Comparison of ENCODE assay signal across 17 mouse cellular contexts in the genomic region with DNA sequence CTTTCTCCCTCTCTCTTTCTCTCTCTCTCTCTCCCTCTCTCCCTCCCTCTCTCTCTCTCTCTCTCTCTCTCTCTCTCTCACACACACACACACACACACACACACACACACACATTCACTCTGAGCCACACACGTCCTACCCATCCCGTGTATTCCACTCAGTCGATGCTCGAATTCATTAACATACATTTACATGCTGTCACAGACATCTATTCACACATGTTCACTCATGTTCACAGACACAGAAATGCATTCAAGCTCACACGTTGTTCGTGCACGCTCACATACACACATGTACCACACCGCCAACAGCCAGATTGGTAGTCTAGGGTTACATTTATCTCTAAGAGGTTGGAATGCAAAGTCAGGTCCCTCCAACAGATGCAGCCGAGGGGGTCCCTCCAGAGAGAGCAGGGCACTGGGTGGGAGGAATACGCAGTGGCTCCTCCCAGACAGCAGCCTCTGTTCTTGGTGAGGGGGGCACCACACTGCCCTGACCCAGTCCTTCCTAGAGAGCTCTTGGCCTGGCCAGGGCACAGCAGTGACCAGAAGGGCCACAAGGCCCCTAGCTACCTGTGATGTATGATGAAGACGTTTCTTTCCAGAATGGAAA.
DNase-seq lines count a peak whose midpoint lies in the region; ATAC-seq lines count a peak whose summit lies in the region.
"Had no signal": no experiment of that assay in that cellular context is flagged by ENCODE, and none has a peak within 500 bp of the region (broad histone marks: within the 10 kb centered on the region; RNA-seq: fewer than 3 reads in every experiment).

No protein-coding gene starts in this region.

- no peak for DNase-seq in embryonic facial prominence, embryonic 10.5 days (ENCODE audit: low spot score)
- DNase-seq in mesoderm, embryonic 11.5 days (ENCODE audit: low read depth, low spot score), result peak; percentile 53
- no peak for DNase-seq in gastrocnemius, postnatal 25 days
- DNase-seq in cerebellum, postnatal 36 days, result no peak
- no peak for DNase-seq in right cerebral cortex, postnatal 14 days
- DNase-seq in ovary, postnatal 10 days (ENCODE audit: low spot score), result no peak
- DNase-seq: cerebellum, adult 18-20 months; gastrocnemius, adult 2 months; heart, postnatal 36 days; right cerebral cortex, postnatal 4 days; thymus, postnatal 14 days had no signal

- no peak overlapping the region for H3K9ac ChIP-seq in forebrain, embryonic 16.5 days (replicated peaks; ENCODE audit: low read depth, low read length)
- H3K9ac ChIP-seq in neural tube, embryonic 13.5 days, result no peak overlapping the region
- H3K9ac ChIP-seq: lung, embryonic 14.5 days had no signal

- ATAC-seq in forebrain, embryonic 16.5 days, result peak; percentile 80
- peak; percentile 52 for ATAC-seq in neural tube, embryonic 13.5 days (ENCODE audit: low read depth)

- H3K27me3 ChIP-seq in embryonic facial prominence, embryonic 10.5 days (replicated peaks; ENCODE audit: low read depth, poor library complexity, severe bottlenecking), result 0 out of 2 replicates have a peak, but pooled peaks cover 10% of the 10 kb centered on the region
- peaks cover 22% of the 10 kb centered on the region for H3K27me3 ChIP-seq in forebrain, embryonic 16.5 days (replicated peaks; ENCODE audit: control insufficient read depth, insufficient read depth, low read length)
- peaks cover 73% of the 10 kb centered on the region for H3K27me3 ChIP-seq in neural tube, embryonic 13.5 days

- H3K36me3 ChIP-seq in embryonic facial prominence, embryonic 10.5 days (replicated peaks), result no peaks in the 10 kb centered on the region
- H3K36me3 ChIP-seq in forebrain, embryonic 16.5 days (ENCODE audit: control insufficient read depth, insufficient read depth), result no peaks in the 10 kb centered on the region
- H3K36me3 ChIP-seq in neural tube, embryonic 13.5 days, result no peaks in the 10 kb centered on the region
- H3K36me3 ChIP-seq: heart, embryonic 10.5 days had no signal

- H3K9me3 ChIP-seq in embryonic facial prominence, embryonic 10.5 days, result peaks cover 14% of the 10 kb centered on the region
- H3K9me3 ChIP-seq in forebrain, embryonic 16.5 days (ENCODE audit: control insufficient read depth, low read length), result peaks cover 13% of the 10 kb centered on the region
- peaks cover 19% of the 10 kb centered on the region for H3K9me3 ChIP-seq in neural tube, embryonic 13.5 days
- H3K9me3 ChIP-seq: heart, embryonic 10.5 days had no signal

- 0 out of 2 replicates have a peak overlapping the region, but pooled peaks have one; percentile 0 for H3K4me3 ChIP-seq in embryonic facial prominence, embryonic 10.5 days
- H3K4me3 ChIP-seq in forebrain, embryonic 16.5 days (replicated peaks; ENCODE audit: low read length), result no peak overlapping the region
- no peak overlapping the region for H3K4me3 ChIP-seq in neural tube, embryonic 13.5 days
- H3K4me3 ChIP-seq: erythroblast, embryonic 14.5 days; gastrocnemius, adult 2 months; heart, embryonic 10.5 days; layer of hippocampus, adult 2 months had no signal

- 63% methylated on average over 11 of the region's 11 CpGs for WGBS in embryonic facial prominence, embryonic 10.5 days
- 20% methylated on average over 11 of the region's 11 CpGs for WGBS in forebrain, embryonic 16.5 days
- WGBS in neural tube, embryonic 13.5 days, result 25% methylated on average over 11 of the region's 11 CpGs

- H3K4me1 ChIP-seq in embryonic facial prominence, embryonic 10.5 days, result peaks cover 32% of the 10 kb centered on the region
- H3K4me1 ChIP-seq in forebrain, embryonic 16.5 days (replicated peaks; ENCODE audit: control insufficient read depth, insufficient read depth, low read length), result peaks cover 15% of the 10 kb centered on the region
- peaks cover 38% of the 10 kb centered on the region for H3K4me1 ChIP-seq in neural tube, embryonic 13.5 days (replicated peaks)

- 0 out of 2 replicates have a peak overlapping the region, but pooled peaks have one; percentile 40 for H3K27ac ChIP-seq in embryonic facial prominence, embryonic 10.5 days (replicated peaks)
- peak overlapping the region; percentile 57 for H3K27ac ChIP-seq in forebrain, embryonic 16.5 days (ENCODE audit: low read length)
- peak overlapping the region; percentile 54 for H3K27ac ChIP-seq in neural tube, embryonic 13.5 days (replicated peaks)
- H3K27ac ChIP-seq: gastrocnemius, adult 2 months; heart, embryonic 10.5 days; layer of hippocampus, adult 2 months had no signal

- peak overlapping the region; percentile 26; the same call in 1 of the 2 replicates for H3K4me2 ChIP-seq in forebrain, embryonic 16.5 days (ENCODE audit: low read length)
- peak overlapping the region; percentile 24; the same call in 1 of the 2 replicates for H3K4me2 ChIP-seq in neural tube, embryonic 13.5 days
- H3K4me2 ChIP-seq: lung, embryonic 14.5 days had no signal
